Mouse (Mus musculus) liver, adult 2 months (tissue): ENCODE data around the gene Coq5.

Source experiments
- CTCF ChIP-seq: fragments of 200-500 bp; IDR thresholded peaks from 2 replicates; pipeline ENCODE4 v1.5.1; 2011; ENCODE audit warnings: low read depth, low read length, control low read depth
- POLR2A ChIP-seq: fragments of 200-500 bp; IDR thresholded peaks from 2 replicates; pipeline ENCODE4 v1.6.1; 2011; ENCODE audit warnings: low read length, control low read depth; ENCODE audit not compliant: insufficient read depth; ENCODE audit errors: extremely low read depth

DNA sequence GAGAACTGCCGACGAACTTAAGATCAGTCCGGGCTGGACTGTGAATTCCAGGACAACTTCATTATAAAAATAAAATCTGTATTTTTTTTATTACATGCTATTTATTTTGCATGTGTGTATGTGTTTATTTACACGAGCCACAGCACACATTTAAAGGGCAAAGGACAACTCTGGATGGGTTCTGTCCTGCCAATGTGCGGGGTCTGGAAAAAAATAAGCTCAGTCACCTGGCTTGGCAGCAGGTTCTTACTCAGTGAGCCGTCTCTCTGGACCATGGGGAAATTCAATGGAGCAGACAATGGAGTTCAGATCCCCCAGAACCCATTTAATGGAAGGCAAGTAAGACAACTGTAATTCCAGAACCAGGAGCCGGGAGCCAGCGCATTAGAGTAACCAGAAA lies 18.3 kb upstream of the Coq5 start:
- TF ChIP-seq POLR2A: no peak
- TF ChIP-seq CTCF: no peak
